Comparison of ENCODE assay signal across 8 mouse cellular contexts in genomic region chr7:81372337-81372920, GRCm38 (mm10). TPM values are rescaled to one million over a fixed set of nuclear protein-coding genes. Genes with fewer than 3 reads are reported as not detected.
DNase-seq lines count a peak whose midpoint lies in the region; ATAC-seq and TF ChIP-seq lines count a peak whose summit lies in the region.

No protein-coding gene starts in this region.

- no peak for TF ChIP-seq CTCF in heart, postnatal 0 days (IDR thresholded peaks at IDR 0.05; ENCODE audit: low read depth)
- TF ChIP-seq CTCF in left cerebral cortex, adult 2 months (IDR thresholded peaks at IDR 0.05): no peak

- H3K4me3 ChIP-seq in forebrain, embryonic 12.5 days (replicated peaks): peak overlapping the region; percentile 15; the same call in 1 of the 2 replicates
- H3K4me3 ChIP-seq in heart, postnatal 0 days (ENCODE audit: low read depth, low read length): no peak overlapping the region
- H3K4me3 ChIP-seq in left cerebral cortex, adult 2 months: peak overlapping the region; percentile 69
- peak overlapping the region; percentile 33 for H3K4me3 ChIP-seq in midbrain, embryonic 13.5 days (replicated peaks)

- no peaks in the 10 kb centered on the region for H3K9me3 ChIP-seq in forebrain, embryonic 12.5 days
- H3K9me3 ChIP-seq in heart, postnatal 0 days (replicated peaks; ENCODE audit: control insufficient read depth, low read length): no peaks in the 10 kb centered on the region
- no peaks in the 10 kb centered on the region for H3K9me3 ChIP-seq in midbrain, embryonic 13.5 days

- WGBS in forebrain, embryonic 12.5 days: 4% methylated on average over 13 of the region's 13 CpGs
- WGBS in heart, postnatal 0 days: 7% methylated on average over 11 of the region's 13 CpGs
- 7% methylated on average over 13 of the region's 13 CpGs for WGBS in midbrain, embryonic 13.5 days

- ATAC-seq in cerebellum, adult (ENCODE audit: insufficient number of reproducible peaks, low FRiP score, low TSS enrichment): peak; percentile 64
- peak; percentile 88 for ATAC-seq in forebrain, embryonic 12.5 days (ENCODE audit: low FRiP score)
- ATAC-seq in heart, postnatal 0 days (ENCODE audit: insufficient read depth, low read depth): peak; percentile 27; the same call in 1 of the 2 replicates
- peak; percentile 94 for ATAC-seq in midbrain, embryonic 13.5 days

- intact Hi-C loops in left cerebral cortex, adult 2 months (cut with DNase I): loop anchor here (10.0 kb wide), 1 partner anchor 202 kb away; the partner anchor contains the start of gene Whamm

- peaks cover 12% of the 10 kb centered on the region for H3K4me1 ChIP-seq in forebrain, embryonic 12.5 days
- H3K4me1 ChIP-seq in heart, postnatal 0 days (ENCODE audit: control insufficient read depth, insufficient read depth): no peaks in the 10 kb centered on the region
- peaks cover 14% of the 10 kb centered on the region for H3K4me1 ChIP-seq in midbrain, embryonic 13.5 days (replicated peaks)

- no peaks in the 10 kb centered on the region for H3K36me3 ChIP-seq in forebrain, embryonic 12.5 days (replicated peaks)
- no peaks in the 10 kb centered on the region for H3K36me3 ChIP-seq in heart, postnatal 0 days (replicated peaks; ENCODE audit: control insufficient read depth, insufficient read depth, low read length)
- H3K36me3 ChIP-seq in midbrain, embryonic 13.5 days: no peaks in the 10 kb centered on the region

- DNase-seq in R1 (ENCODE audit: low read depth, low spot score): peak; percentile 28
- peak; percentile 30 for DNase-seq in heart, postnatal 0 days (ENCODE audit: low spot score)
- DNase-seq in left cerebral cortex, adult 2 months (ENCODE audit: extremely low spot score in 1 of 2, low spot score in 2 of 2): peak; percentile 76 to 79
- peak; percentile 89 for DNase-seq in telencephalon, adult 2 months (ENCODE audit: low read depth, low spot score)
- DNase-seq in spleen, adult 12 weeks (ENCODE audit: low spot score): no peak

- no peak for TF ChIP-seq EP300 in heart, postnatal 0 days (IDR thresholded peaks at IDR 0.05; ENCODE audit: low read depth)

- H3K4me2 ChIP-seq in forebrain, embryonic 12.5 days: peak overlapping the region; percentile 48
- peak overlapping the region; percentile 48 for H3K4me2 ChIP-seq in heart, postnatal 0 days (ENCODE audit: low read depth, low read length)
- peak overlapping the region; percentile 58 for H3K4me2 ChIP-seq in midbrain, embryonic 13.5 days (replicated peaks)

- H3K27me3 ChIP-seq in forebrain, embryonic 12.5 days: peaks cover 7% of the 10 kb centered on the region; the same call in 1 of the 2 replicates
- H3K27me3 ChIP-seq in heart, postnatal 0 days (ENCODE audit: control insufficient read depth, insufficient read depth, low read length): no peaks in the 10 kb centered on the region
- H3K27me3 ChIP-seq in midbrain, embryonic 13.5 days: no peaks in the 10 kb centered on the region

- H3K9ac ChIP-seq in forebrain, embryonic 12.5 days: no peak overlapping the region; the same call in 1 of the 2 replicates
- no peak overlapping the region for H3K9ac ChIP-seq in heart, postnatal 0 days (replicated peaks; ENCODE audit: low read depth, low read length)
- peak overlapping the region; percentile 51 for H3K9ac ChIP-seq in midbrain, embryonic 13.5 days (replicated peaks)

- no peak overlapping the region for H3K27ac ChIP-seq in forebrain, embryonic 12.5 days
- H3K27ac ChIP-seq in heart, postnatal 0 days (ENCODE audit: low read depth): no peak overlapping the region
- H3K27ac ChIP-seq in left cerebral cortex, adult 2 months: peak overlapping the region; percentile 94
- no peak overlapping the region for H3K27ac ChIP-seq in midbrain, embryonic 13.5 days

RNA-seq across cellular contexts. Expression of gene Rps17, which starts 27.4 kb away (rescaled TPM):
- 919 and 971 TPM in 2 replicates for polyA plus RNA-seq in forebrain, embryonic 12.5 days (2016; fragmentation: Nextera tagmentation; extraction: Ambion mirVana)
- 593 and 806 TPM in 2 replicates for total RNA-seq in heart, postnatal 0 days (2014; rRNA removed; ENCODE audit: low replicate concordance)
- 855 and 860 TPM in 2 replicates for polyA plus RNA-seq in heart, postnatal 0 days (2015; fragmentation: Nextera tagmentation; extraction: Ambion mirVana)
- total RNA-seq in left cerebral cortex, adult 2 months (2021): 100 to 1,000 TPM; 491 to 498 TPM
- 869 and 873 TPM in 2 replicates for polyA plus RNA-seq in midbrain, embryonic 13.5 days (2015; fragmentation: Nextera tagmentation; extraction: Ambion mirVana)

Comparison
In these comparisons a context has a peak if more than half of its experiments do, and no peak if none do; other contexts are left out.
1. ATAC-seq: peak in every context shown above with its lines; median percentile 94 in midbrain, embryonic 13.5 days; 88 in forebrain, embryonic 12.5 days; 64 in cerebellum, adult; 27 in heart, postnatal 0 days.